Mouse (Mus musculus) erythroblast, embryonic 14.5 days (primary cell): Measurements from ENCODE around the gene Cnnm1.

Experiments
- GATA1 ChIP-seq: IDR thresholded peaks from 2 replicates; pipeline ENCODE4 v1.6.1; 2012; ENCODE audit warnings: low read length, inconsistent platforms, mixed read lengths
- TAL1 ChIP-seq: IDR thresholded peaks from 3 replicates; pipeline ENCODE4 v1.6.1; 2012; ENCODE audit warnings: low read length, inconsistent platforms, mixed read lengths

DNA sequence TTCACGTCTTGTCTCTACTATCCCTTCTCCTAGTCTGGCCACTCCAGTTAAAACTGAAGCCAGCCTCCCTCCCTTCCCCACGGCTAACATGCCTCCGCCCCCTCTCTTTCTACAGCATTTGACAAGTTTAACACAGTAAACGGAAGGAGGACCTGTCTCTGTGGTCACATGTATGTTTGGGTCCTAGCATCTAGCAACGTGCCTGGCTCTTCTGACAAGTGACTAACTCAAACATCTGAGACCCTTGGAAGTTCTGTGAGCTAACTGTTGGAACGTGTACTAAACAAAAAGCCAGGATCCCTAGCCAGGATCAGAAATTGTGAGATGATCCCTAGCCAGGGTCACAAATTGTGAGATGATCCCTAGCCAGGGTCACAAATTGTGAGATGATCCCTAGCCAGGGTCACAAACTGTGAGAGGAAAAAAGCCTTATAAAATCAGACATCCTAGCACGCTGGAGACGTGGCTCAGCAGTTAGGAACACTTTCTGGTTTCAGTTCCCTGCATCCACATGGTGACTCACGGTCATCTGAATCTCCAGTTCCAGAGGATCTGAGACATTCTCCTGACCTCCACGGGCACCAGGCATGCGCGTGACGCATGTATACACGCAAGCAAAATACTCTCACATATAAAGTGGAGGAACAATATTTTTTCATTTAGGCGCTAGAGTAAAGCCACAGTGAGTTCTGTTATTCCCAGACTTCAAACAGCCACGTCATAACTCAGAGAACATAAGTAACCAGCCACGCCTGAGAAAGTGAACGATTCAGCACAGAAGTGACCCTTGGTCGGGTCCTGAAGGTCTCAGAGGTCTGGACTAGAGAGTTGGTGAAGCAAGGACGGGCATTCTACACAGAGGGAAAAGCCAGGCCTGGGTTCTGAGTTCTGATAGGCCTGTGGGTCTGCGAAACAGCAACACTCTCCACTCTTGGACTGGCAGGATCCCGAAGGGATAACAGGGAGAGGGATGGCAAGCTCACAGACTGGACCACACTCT lies 71.7 kb downstream of the Cnnm1 start:
- TF ChIP-seq TAL1 (no peak), GATA1 (no peak)
